Mouse (Mus musculus) adrenal gland, adult 18-20 months (tissue): ENCODE results near the gene Rad51b. TPM values are rescaled to one million over a fixed set of nuclear protein-coding genes. Genes with fewer than 3 reads are reported as not detected.

Experiments
- DNase-seq, 2 experiments: peaks; one replicate each; pipeline ENCODE4 v3.0.0; 2021 to 2022; ENCODE audit warnings: low spot score in 2 of 2
- total RNA-seq, 2 experiments: library from RNA; stranded (reverse); gene quantifications; 1 replicate in 1 of 2; 2 replicates in 1 of 2; pipeline ENCODE4 v1.2.3; 2021

The Rad51b gene
- total RNA-seq, 2 experiments from 2014 or later: 0.26 to 0.46 TPM

DNA sequence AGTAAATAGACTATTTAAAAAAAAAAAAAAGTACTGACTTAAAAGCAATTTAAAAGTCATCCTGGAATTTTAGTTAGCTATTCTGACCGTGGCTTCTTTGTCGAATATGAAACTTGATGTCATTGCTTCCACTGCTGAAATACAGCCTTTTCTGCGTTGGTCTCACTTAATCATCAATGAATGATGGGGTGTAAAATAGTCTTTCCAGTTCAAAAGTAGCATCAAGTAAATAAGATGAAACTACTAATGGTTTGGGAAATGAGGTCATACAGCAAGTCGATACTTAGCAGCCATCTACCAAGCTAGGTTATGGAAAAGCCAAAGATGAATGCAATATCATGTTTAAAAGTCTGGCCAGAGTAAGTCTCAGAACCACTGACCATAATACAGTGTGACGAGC is 491.3 kb downstream of the Rad51b start:
- DNase-seq: no peak

- no peak for DNase-seq
Measured at GRCm38 (mm10) chr12:79789481-79789880, 492.4 kb downstream of the Rad51b start.

DNA sequence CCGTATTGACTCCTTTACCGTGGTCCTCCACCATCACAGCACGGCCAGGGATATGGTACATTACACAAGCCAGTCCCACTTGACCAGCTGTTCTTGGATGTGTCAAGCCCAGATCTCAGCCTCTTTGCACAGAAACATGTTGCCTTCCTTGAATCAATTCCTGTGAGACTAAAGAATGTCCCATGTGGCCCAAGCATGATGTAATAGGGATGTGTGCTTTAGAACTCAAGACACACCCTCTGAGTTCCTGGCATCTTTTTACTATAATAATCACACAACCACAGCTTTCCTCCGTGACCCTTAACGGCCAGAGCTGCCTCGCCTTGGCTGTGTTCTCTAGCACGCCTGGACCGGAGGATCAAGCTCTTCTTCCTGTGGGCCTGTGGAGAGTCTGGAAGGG is 496.3 kb downstream of the Rad51b start:
- no peak for DNase-seq

DNA sequence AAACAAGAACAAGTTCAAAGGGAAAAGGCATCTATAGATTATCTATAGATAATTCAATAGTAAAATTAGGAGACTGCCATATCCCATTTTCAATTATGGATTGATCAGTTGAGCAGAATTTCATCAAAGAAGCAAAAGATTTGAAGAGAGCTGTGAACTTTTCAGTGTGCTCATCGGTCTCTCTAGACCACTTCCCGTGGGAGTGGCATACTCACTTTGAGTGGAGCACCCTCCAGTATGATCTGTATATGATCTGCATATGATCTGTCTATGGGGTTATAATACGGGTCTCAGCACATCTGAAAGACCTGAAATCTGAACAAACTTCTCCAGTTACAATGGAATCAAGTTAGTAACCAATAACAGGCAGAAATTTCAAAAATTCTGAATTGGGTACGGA is 497.7 kb downstream of the Rad51b start:
- DNase-seq: no peak

- no peak for DNase-seq
Measured at GRCm38 (mm10) chr12:79796260-79796659, 499.2 kb downstream of the Rad51b start.

GRCm38 (mm10) chr12:79796823-79797821 is 500.0 kb downstream of the Rad51b start:
- no peak for DNase-seq

- no peak for DNase-seq
Measured at GRCm38 (mm10) chr12:79798488-79798887, 501.4 kb downstream of the Rad51b start.

DNA sequence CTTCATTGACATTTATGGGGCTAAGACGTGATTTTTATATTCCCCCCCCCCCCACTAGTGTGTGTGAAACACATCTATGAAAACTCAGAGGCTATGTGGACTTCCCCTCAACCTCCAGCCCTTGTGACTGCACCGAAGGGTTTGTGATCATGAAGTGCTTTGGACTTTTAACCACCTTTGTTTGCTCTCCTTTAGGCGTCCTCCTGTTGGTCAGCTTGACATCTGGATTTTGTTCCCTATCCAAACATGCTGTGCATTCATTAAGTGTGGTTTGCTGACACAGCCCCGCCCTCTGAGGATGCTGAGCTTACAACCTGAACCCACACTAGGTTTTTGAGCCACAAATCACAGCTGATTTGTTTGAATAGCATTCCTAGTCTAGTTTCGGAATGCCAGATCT is 502.3 kb downstream of the Rad51b start:
- no peak for DNase-seq

GRCm38 (mm10) chr12:79803670-79804069 is 506.6 kb downstream of the Rad51b start:
- DNase-seq: no peak

GRCm38 (mm10) chr12:79804776-79805524 is 507.9 kb downstream of the Rad51b start:
- no peak for DNase-seq

DNA sequence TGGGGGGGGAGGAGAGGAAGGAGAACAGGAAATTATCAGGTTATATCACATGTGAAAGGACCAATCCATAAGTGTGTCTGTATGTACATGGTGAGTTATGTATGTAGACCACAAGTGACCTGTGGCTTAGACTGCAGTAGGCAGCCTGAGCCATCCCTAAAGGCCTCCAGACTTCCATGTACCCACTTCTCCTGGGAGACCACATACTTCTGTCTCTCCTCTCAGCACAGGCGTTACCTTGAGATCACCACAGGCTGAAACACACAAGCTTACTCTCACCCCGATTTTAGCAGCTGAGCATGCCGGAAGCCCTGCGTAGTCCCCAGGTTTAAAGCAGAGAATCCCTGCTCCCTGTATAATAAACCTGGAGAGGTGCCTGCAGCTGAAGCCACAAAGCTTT is 509.9 kb downstream of the Rad51b start:
- DNase-seq: no peak

DNA sequence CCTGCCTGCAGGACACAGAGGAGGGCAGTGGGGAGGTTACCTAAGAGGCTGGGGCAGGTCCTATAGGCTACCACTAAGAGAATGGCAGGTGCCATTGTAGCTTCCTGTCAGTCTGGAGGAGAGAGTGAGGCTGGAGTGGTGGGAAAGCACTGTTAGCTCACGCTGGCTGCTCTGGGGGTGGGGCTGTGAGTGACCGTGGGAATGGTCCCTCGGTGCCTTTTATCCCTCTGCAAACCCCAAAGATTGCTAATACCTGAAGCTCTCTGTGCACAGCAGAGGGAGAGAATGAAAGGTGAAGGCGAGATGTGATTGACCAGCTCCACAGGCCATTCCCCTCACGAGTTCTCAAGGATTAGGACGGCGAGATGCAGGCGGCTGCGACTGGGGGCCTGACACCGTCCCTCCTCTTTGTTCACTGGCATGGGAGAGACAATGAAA is 510.3 kb downstream of the Rad51b start:
- no peak for DNase-seq

- DNase-seq: no peak
Measured at GRCm38 (mm10) chr12:79807938-79808401, 510.9 kb downstream of the Rad51b start.

GRCm38 (mm10) chr12:79808426-79809398 is 511.6 kb downstream of the Rad51b start:
- no peak for DNase-seq

GRCm38 (mm10) chr12:79809518-79809917 is 512.4 kb downstream of the Rad51b start:
- DNase-seq: no peak

DNA sequence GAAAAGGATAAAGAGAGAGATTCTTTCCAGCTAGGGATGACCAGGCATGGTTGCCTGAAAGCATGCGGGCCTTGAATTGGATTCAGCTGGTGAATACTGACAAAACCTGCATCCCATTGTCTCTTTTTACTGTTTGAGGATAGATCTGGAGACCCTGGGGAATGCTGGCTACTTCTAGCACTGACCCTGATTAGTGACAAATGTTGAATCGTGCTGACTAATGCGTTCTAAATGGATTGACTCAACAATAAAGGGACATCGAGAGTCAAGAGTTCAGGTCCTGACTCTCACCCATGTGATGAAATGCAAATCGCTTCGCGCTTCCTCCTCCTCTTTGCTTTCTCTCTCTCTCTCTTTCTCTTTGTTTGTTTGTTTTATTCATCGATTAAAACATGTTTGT is 515.3 kb downstream of the Rad51b start:
- no peak for DNase-seq

GRCm38 (mm10) chr12:79812838-79813563 is 515.9 kb downstream of the Rad51b start:
- no peak for DNase-seq

DNA sequence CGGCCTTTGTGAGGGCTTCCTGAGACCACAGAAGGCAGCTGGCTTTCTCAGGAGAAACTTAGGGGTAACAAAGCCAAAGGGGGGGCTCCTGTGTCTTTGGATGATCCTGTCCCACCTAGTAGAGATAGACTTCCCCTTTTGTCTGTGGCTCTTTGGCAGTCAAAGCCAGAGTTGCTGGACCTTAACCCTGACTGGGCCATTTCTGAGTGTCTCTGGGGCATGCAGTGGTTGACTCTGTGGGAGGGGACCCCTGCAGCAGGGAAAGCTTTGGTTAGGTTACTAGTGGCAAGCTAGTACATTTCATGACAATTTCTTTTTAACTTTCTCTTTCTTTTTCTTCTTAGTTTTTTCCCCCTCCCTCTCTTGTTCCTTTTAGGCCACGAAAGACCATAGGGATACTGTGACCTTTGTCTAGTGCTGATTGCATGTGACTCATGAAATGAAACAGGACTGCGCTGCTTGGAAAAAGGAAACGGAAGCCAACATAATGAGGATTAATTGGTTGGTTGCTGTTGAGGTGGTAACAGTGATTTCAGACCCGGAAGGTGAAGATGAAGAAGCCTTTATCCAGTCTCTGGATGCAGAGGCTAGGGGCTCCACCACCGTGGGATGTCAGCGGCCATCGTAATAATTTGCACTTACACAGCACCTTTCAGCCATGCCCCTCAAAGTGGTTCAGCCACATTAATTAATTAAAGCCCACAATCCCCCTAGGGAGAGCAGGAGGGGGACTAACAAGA is 516.7 kb downstream of the Rad51b start:
- DNase-seq: no peak
